Mouse (Mus musculus): ENCODE measurements at regions not wholly inside any gene's neighbourhood (a gene's known extent, or its start where the extent isn't known, plus 50 kb on each side); places are given as distances from the start of the nearest gene placed in this dataset.

- WGBS = 82% methylated on average over 5 of the region's 5 CpGs
- no peak overlapping the region for H3K27ac ChIP-seq (replicated peaks; ENCODE audit: insufficient read depth, low read depth, low read length)
- H3K79me2 ChIP-seq (ENCODE audit: control insufficient read depth, insufficient read depth, low read length) = no peaks in the 10 kb centered on the region
- H3K9ac ChIP-seq (ENCODE audit: low read depth, low read length) = no peak overlapping the region
- H3K36me3 ChIP-seq (ENCODE audit: control insufficient read depth, insufficient read depth, low read length) = no peaks in the 10 kb centered on the region
- H3K4me1 ChIP-seq (ENCODE audit: control insufficient read depth, insufficient read depth, low read length) = no peaks in the 10 kb centered on the region
- TF ChIP-seq CTCF (IDR thresholded peaks at IDR 0.05; ENCODE audit: low read depth, low read length) (no peak), POLR2A (IDR thresholded peaks at IDR 0.05; ENCODE audit: extremely low read depth, insufficient read depth, low read length) (no peak)
- no peaks in the 10 kb centered on the region for H3K27me3 ChIP-seq (ENCODE audit: control insufficient read depth, insufficient read depth, low read length)
- no peak overlapping the region for H3K4me3 ChIP-seq (ENCODE audit: insufficient read depth, low read depth, low read length)
- DNase-seq (ENCODE audit: extremely low read depth, low read depth, low spot score) = no peak
These were observed 369.3 kb downstream of the Gpam start for GRCm38 (mm10) chr19:54757761-54758160.

DNA sequence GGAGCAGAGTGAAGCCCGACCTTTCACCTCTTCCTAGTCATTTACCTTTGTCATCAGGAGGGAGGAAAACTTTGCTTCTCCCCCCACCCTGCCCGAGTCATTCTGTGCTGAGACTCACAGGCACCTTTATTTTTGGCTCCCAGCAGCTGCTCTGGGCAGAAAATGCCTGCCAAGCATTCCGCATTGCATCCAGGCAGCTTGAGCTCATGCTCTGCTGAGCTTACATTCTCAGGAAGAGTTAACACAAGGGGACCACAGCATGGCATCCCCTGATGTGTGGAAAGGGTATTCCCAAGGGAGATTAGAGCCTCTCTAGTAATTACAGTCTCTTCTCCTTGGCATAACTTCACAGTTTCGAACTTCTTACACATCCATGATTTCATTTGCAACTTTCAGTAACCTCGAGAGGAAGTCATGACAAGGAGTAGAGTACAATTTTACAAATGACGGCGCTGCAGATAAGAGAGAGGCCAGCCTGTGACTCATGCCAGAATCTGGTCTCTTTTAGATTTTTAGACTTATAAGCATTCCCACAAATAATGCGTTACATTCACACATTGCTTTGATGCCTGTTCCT lies 370.3 kb downstream of the Gpam start:
- TF ChIP-seq POLR2A (IDR thresholded peaks at IDR 0.05; ENCODE audit: extremely low read depth, insufficient read depth, low read length) = no peak
- TF ChIP-seq CTCF (IDR thresholded peaks at IDR 0.05; ENCODE audit: low read depth, low read length) = no peak
- H3K4me3 ChIP-seq (ENCODE audit: insufficient read depth, low read depth, low read length) = no peak overlapping the region
- no peaks in the 10 kb centered on the region for H3K79me2 ChIP-seq (ENCODE audit: control insufficient read depth, insufficient read depth, low read length)
- no peaks in the 10 kb centered on the region for H3K4me1 ChIP-seq (ENCODE audit: control insufficient read depth, insufficient read depth, low read length)
- no peaks in the 10 kb centered on the region for H3K27me3 ChIP-seq (ENCODE audit: control insufficient read depth, insufficient read depth, low read length)
- no peak for DNase-seq (ENCODE audit: extremely low read depth, low read depth, low spot score)
- H3K27ac ChIP-seq (replicated peaks; ENCODE audit: insufficient read depth, low read depth, low read length) = no peak overlapping the region
- WGBS = 71% methylated on average over 8 of the region's 8 CpGs
- no peak overlapping the region for H3K9ac ChIP-seq (ENCODE audit: low read depth, low read length)
- H3K36me3 ChIP-seq (ENCODE audit: control insufficient read depth, insufficient read depth, low read length) = no peaks in the 10 kb centered on the region

- no peak overlapping the region for H3K4me3 ChIP-seq (ENCODE audit: insufficient read depth, low read depth, low read length)
- TF ChIP-seq POLR2A (IDR thresholded peaks at IDR 0.05; ENCODE audit: extremely low read depth, insufficient read depth, low read length) (no peak), CTCF (IDR thresholded peaks at IDR 0.05; ENCODE audit: low read depth, low read length) (no peak)
- no peaks in the 10 kb centered on the region for H3K27me3 ChIP-seq (ENCODE audit: control insufficient read depth, insufficient read depth, low read length)
- WGBS = 67% methylated on average over 2 of the region's 2 CpGs
- H3K36me3 ChIP-seq (ENCODE audit: control insufficient read depth, insufficient read depth, low read length) = no peaks in the 10 kb centered on the region
- H3K79me2 ChIP-seq (ENCODE audit: control insufficient read depth, insufficient read depth, low read length) = no peaks in the 10 kb centered on the region
- no peaks in the 10 kb centered on the region for H3K4me1 ChIP-seq (ENCODE audit: control insufficient read depth, insufficient read depth, low read length)
- H3K27ac ChIP-seq (replicated peaks; ENCODE audit: insufficient read depth, low read depth, low read length) = no peak overlapping the region
- DNase-seq (ENCODE audit: extremely low read depth, low read depth, low spot score) = no peak
- H3K9ac ChIP-seq (ENCODE audit: low read depth, low read length) = no peak overlapping the region
These were observed 371.6 kb downstream of the Gpam start for GRCm38 (mm10) chr19:54755451-54755850.

- H3K79me2 ChIP-seq (ENCODE audit: control insufficient read depth, insufficient read depth, low read length) = no peaks in the 10 kb centered on the region
- WGBS = 71% methylated on average over 2 of the region's 2 CpGs
- no peaks in the 10 kb centered on the region for H3K4me1 ChIP-seq (ENCODE audit: control insufficient read depth, insufficient read depth, low read length)
- H3K9ac ChIP-seq (ENCODE audit: low read depth, low read length) = no peak overlapping the region
- H3K36me3 ChIP-seq (ENCODE audit: control insufficient read depth, insufficient read depth, low read length) = no peaks in the 10 kb centered on the region
- TF ChIP-seq POLR2A (IDR thresholded peaks at IDR 0.05; ENCODE audit: extremely low read depth, insufficient read depth, low read length) (no peak), CTCF (IDR thresholded peaks at IDR 0.05; ENCODE audit: low read depth, low read length) (no peak)
- no peak for DNase-seq (ENCODE audit: extremely low read depth, low read depth, low spot score)
- no peak overlapping the region for H3K4me3 ChIP-seq (ENCODE audit: insufficient read depth, low read depth, low read length)
- H3K27me3 ChIP-seq (ENCODE audit: control insufficient read depth, insufficient read depth, low read length) = no peaks in the 10 kb centered on the region
- H3K27ac ChIP-seq (replicated peaks; ENCODE audit: insufficient read depth, low read depth, low read length) = no peak overlapping the region
These were observed 393.1 kb downstream of the Gpam start for GRCm38 (mm10) chr19:54733938-54734337.

DNA sequence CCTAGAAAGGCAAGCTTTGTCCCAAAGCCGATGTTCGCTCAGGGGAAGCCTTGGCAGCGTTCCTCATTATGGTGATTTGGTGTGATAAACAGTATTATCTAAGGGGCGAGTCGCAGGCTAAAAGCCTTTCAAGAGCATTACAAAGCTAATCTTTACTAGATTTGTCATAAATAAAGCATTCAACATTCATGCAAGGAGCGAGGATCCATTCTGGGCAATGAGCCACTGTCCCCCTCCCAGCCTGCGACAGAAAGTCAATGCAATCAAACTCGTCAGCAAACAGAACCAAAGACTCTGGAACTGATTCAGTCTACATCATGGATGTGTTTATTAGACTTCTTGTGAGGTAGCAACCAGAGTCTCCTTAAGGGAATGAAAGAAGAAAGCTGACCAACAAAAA lies 395.3 kb downstream of the Gpam start:
- Histone ChIP-seq H3K9ac (ENCODE audit: low read depth, low read length) (no peak overlapping the region), H3K4me3 (ENCODE audit: insufficient read depth, low read depth, low read length) (no peak overlapping the region), H3K79me2 (ENCODE audit: control insufficient read depth, insufficient read depth, low read length) (no peaks in the 10 kb centered on the region), H3K4me1 (ENCODE audit: control insufficient read depth, insufficient read depth, low read length) (no peaks in the 10 kb centered on the region), H3K36me3 (ENCODE audit: control insufficient read depth, insufficient read depth, low read length) (no peaks in the 10 kb centered on the region), H3K27ac (replicated peaks; ENCODE audit: insufficient read depth, low read depth, low read length) (no peak overlapping the region), H3K27me3 (ENCODE audit: control insufficient read depth, insufficient read depth, low read length) (no peaks in the 10 kb centered on the region)
- WGBS = 56% methylated on average over 8 of the region's 8 CpGs
- DNase-seq (ENCODE audit: extremely low read depth, low read depth, low spot score) = no peak
- TF ChIP-seq POLR2A (IDR thresholded peaks at IDR 0.05; ENCODE audit: extremely low read depth, insufficient read depth, low read length) = no peak
- no peak for TF ChIP-seq CTCF (IDR thresholded peaks at IDR 0.05; ENCODE audit: low read depth, low read length)

DNA sequence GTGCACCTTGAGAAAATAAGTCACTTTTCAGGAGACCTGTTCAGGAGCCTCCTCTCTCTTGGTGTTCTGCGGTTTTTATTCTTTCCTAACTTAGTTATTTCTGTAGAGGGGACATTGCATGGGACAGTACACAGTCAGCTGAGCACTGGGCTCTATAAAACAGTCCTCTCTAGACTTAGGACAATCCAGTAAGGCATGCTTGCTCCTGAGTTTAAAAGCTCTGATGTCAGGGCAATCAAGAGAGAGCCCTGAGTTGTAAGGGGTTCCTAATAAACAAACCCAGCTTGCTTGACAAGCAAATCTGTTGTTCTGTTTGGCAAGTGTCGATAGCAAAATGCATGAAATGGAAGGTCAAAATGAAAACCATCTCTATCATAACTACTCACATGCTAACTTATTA lies 395.7 kb downstream of the Gpam start:
- 89% methylated on average over 2 of the region's 2 CpGs for WGBS
- no peaks in the 10 kb centered on the region for H3K36me3 ChIP-seq (ENCODE audit: control insufficient read depth, insufficient read depth, low read length)
- H3K27me3 ChIP-seq (ENCODE audit: control insufficient read depth, insufficient read depth, low read length) = no peaks in the 10 kb centered on the region
- TF ChIP-seq CTCF (IDR thresholded peaks at IDR 0.05; ENCODE audit: low read depth, low read length) (no peak), POLR2A (IDR thresholded peaks at IDR 0.05; ENCODE audit: extremely low read depth, insufficient read depth, low read length) (no peak)
- no peaks in the 10 kb centered on the region for H3K79me2 ChIP-seq (ENCODE audit: control insufficient read depth, insufficient read depth, low read length)
- H3K4me1 ChIP-seq (ENCODE audit: control insufficient read depth, insufficient read depth, low read length) = no peaks in the 10 kb centered on the region
- no peak overlapping the region for H3K27ac ChIP-seq (replicated peaks; ENCODE audit: insufficient read depth, low read depth, low read length)
- H3K4me3 ChIP-seq (ENCODE audit: insufficient read depth, low read depth, low read length) = no peak overlapping the region
- no peak overlapping the region for H3K9ac ChIP-seq (ENCODE audit: low read depth, low read length)
- no peak for DNase-seq (ENCODE audit: extremely low read depth, low read depth, low spot score)
